In the genomic region with DNA sequence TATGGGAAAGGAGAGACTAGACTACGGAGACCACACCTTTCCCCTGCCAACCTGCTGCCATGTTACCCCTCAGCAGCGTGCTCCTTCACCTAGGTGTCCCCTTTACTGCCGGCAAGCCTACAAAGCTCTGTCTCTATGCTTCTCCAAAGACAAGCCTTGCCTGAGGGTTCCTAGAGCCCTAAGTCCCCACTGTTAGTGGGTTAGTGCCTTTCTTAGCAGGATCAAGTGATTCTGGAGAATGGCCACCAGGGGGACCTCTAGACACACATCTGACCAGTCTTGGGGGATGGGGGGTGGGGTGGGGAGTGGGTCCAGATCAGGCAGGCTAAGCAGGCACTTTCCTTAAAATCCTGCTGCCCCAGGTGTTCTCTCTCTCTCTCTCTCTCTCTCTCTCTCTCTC, we compare ENCODE assay signal across 1 mouse cellular context.
TF ChIP-seq lines count a peak whose summit lies in the region.

No protein-coding gene starts in this region.

TF ChIP-seq in C2C12, 6 proteins besides CTCF, POLR2A, EP300 and RAD21:
- TF ChIP-seq MYOG (IDR thresholded peaks at IDR 0.05; ENCODE audit: control insufficient read depth, extremely low read depth, insufficient read length) (no peak), MAX (IDR thresholded peaks at IDR 0.05) (no peak), CEBPB (IDR thresholded peaks at IDR 0.05; ENCODE audit: low read depth) (no peak), MYOD1 (IDR thresholded peaks at IDR 0.05; ENCODE audit: control insufficient read depth, insufficient read length, low read depth) (no peak), FOSL1 (IDR thresholded peaks at IDR 0.05; ENCODE audit: insufficient read depth, low read length, poor library complexity, severe bottlenecking) (no peak), USF1 (IDR thresholded peaks at IDR 0.05; ENCODE audit: low read depth) (no peak)
